Mouse (Mus musculus) MEL (cell line): ENCODE data around the gene Stpg2. TPM values are rescaled to one million over a fixed set of nuclear protein-coding genes. Genes with fewer than 3 reads are reported as not detected.

ENCODE experiments used
- DNase-seq: peaks from one replicate; pipeline ENCODE4 v3.0.0; 2011; ENCODE audit warnings: low read depth, low spot score
- H3K27ac ChIP-seq: 2 replicates; pipeline ENCODE4 v1.5.1; 2012; ENCODE audit warnings: low read depth, mild to moderate bottlenecking, control low read depth, low read length, moderate library complexity; ENCODE audit not compliant: control insufficient read depth
- H3K27me3 ChIP-seq, 2 experiments: fragments of 150-350 bp in 1 of 2; sonication (generic) in 1 of 2; 2 replicates each; pipeline ENCODE4 v1.6.1; 2012; ENCODE audit warnings: low read length in 2 of 2, mild to moderate bottlenecking in 2 of 2, improper control_type of control experiment in 1 of 2, moderate library complexity in 1 of 2; ENCODE audit not compliant: insufficient read depth in 2 of 2, control insufficient read depth in 1 of 2
- H3K36me3 ChIP-seq, 2 experiments: 2 replicates each; pipeline ENCODE4 v1.6.1; 2012 to 2014; ENCODE audit warnings: low read length in 2 of 2, improper control_type of control experiment in 1 of 2, inconsistent platforms in 1 of 2, mild to moderate bottlenecking in 1 of 2; ENCODE audit not compliant: insufficient read depth in 2 of 2, control insufficient read depth in 1 of 2
- H3K4me1 ChIP-seq, 2 experiments: fragments of 150-350 bp in 1 of 2; sonication (generic) in 1 of 2; 2 replicates each; pipeline ENCODE4 v1.6.1; 2012; ENCODE audit warnings: low read length in 2 of 2, improper control_type of control experiment in 1 of 2, mild to moderate bottlenecking in 1 of 2; ENCODE audit not compliant: insufficient read depth in 2 of 2, control insufficient read depth in 1 of 2
- H3K4me3 ChIP-seq, 2 experiments: fragments of 150-350 bp in 1 of 2; sonication (generic) in 1 of 2; 2 replicates each; pipeline ENCODE4 v1.5.1; 2012; ENCODE audit warnings: low read depth in 2 of 2, low read length in 2 of 2, mild to moderate bottlenecking in 2 of 2, moderate library complexity in 2 of 2, control low read depth in 1 of 2, improper control_type of control experiment in 1 of 2; ENCODE audit not compliant: control insufficient read depth in 1 of 2, insufficient read depth in 1 of 2
- H3K79me2 ChIP-seq: 2 replicates; pipeline ENCODE4 v1.6.1; 2012; ENCODE audit warnings: mild to moderate bottlenecking, low read length, moderate library complexity; ENCODE audit not compliant: control insufficient read depth, poor library complexity, insufficient read depth
- H3K9ac ChIP-seq: 2 replicates; pipeline ENCODE4 v1.6.1; 2012; ENCODE audit warnings: low read depth, mild to moderate bottlenecking, control low read depth, low read length, moderate library complexity; ENCODE audit not compliant: control insufficient read depth, poor library complexity, severe bottlenecking
- H3K9me3 ChIP-seq: fragments of 150-350 bp; sonication (generic); replicated peaks from 2 replicates; pipeline ENCODE4 v1.6.1; 2012; ENCODE audit warnings: mild to moderate bottlenecking, low read length, improper control_type of control experiment, moderate library complexity; ENCODE audit not compliant: insufficient read depth
- BHLHE40 ChIP-seq: IDR thresholded peaks from 2 replicates; pipeline ENCODE4 v1.6.1; 2012; ENCODE audit warnings: low read depth, mild to moderate bottlenecking, inconsistent platforms, low read length, improper control_type of control experiment, borderline replicate concordance
- CHD1 ChIP-seq: IDR thresholded peaks from 2 replicates; pipeline ENCODE4 v1.6.1; 2012; ENCODE audit warnings: low read depth, mild to moderate bottlenecking, inconsistent platforms, low read length, improper control_type of control experiment
- CHD2 ChIP-seq: IDR thresholded peaks from 2 replicates; pipeline ENCODE4 v1.6.1; 2011; ENCODE audit warnings: low read length, improper control_type of control experiment
- CTCF ChIP-seq, 3 experiments: IDR thresholded peaks in 2 of 3; conservative IDR thresholded peaks in 1 of 3; 2 replicates each; pipeline ENCODE4 v1.5.1; 2011 to 2012; ENCODE audit warnings: low read length in 3 of 3, low read depth in 2 of 3, mild to moderate bottlenecking in 2 of 3, improper control_type of control experiment in 1 of 3, inconsistent platforms in 1 of 3, mixed read lengths in 1 of 3, moderate library complexity in 1 of 3; ENCODE audit not compliant: control insufficient read depth in 1 of 3, insufficient read depth in 1 of 3, poor library complexity in 1 of 3, severe bottlenecking in 1 of 3
- E2F4 ChIP-seq: IDR thresholded peaks from 2 replicates; pipeline ENCODE4 v1.6.1; 2011; ENCODE audit warnings: low read depth, low read length, improper control_type of control experiment, borderline replicate concordance
- EP300 ChIP-seq, 2 experiments: IDR thresholded peaks; 2 replicates each; pipeline ENCODE4 v1.6.1; 2011; ENCODE audit warnings: improper control_type of control experiment in 2 of 2, low read length in 2 of 2, low read depth in 1 of 2, mild to moderate bottlenecking in 1 of 2
- ETS1 ChIP-seq: IDR thresholded peaks from 2 replicates; pipeline ENCODE4 v1.6.1; 2012; ENCODE audit warnings: low read depth, mild to moderate bottlenecking, inconsistent platforms, low read length, improper control_type of control experiment, moderate library complexity
- GABPA ChIP-seq: IDR thresholded peaks from 2 replicates; pipeline ENCODE4 v1.6.1; 2012; ENCODE audit warnings: low read depth, mild to moderate bottlenecking, inconsistent platforms, low read length, improper control_type of control experiment, moderate library complexity
- GATA1 ChIP-seq: IDR thresholded peaks from 2 replicates; pipeline ENCODE4 v1.6.1; 2011; ENCODE audit warnings: low read depth, low read length, improper control_type of control experiment
- HCFC1 ChIP-seq: IDR thresholded peaks from 2 replicates; pipeline ENCODE4 v1.6.1; 2012; ENCODE audit warnings: low read depth, mild to moderate bottlenecking, inconsistent platforms, low read length, improper control_type of control experiment, moderate library complexity
- KAT2A ChIP-seq: conservative IDR thresholded peaks from 2 replicates; pipeline ENCODE4 v1.6.1; 2012; ENCODE audit warnings: low read depth, low read length, improper control_type of control experiment, inconsistent platforms
- MAX ChIP-seq: IDR thresholded peaks from 2 replicates; pipeline ENCODE4 v1.6.1; 2011; ENCODE audit warnings: low read length, improper control_type of control experiment
- MAZ ChIP-seq: IDR thresholded peaks from 2 replicates; pipeline ENCODE4 v1.6.1; 2012; ENCODE audit warnings: low read depth, mild to moderate bottlenecking, inconsistent platforms, low read length, improper control_type of control experiment
- MXI1 ChIP-seq: IDR thresholded peaks from 2 replicates; pipeline ENCODE4 v1.6.1; 2011; ENCODE audit warnings: mild to moderate bottlenecking, low read depth, low read length, improper control_type of control experiment
- NELFE ChIP-seq: IDR thresholded peaks from 2 replicates; pipeline ENCODE4 v1.6.1; 2011; ENCODE audit warnings: low read depth, low read length, improper control_type of control experiment
- POLR2AphosphoS2 ChIP-seq: IDR thresholded peaks from 2 replicates; pipeline ENCODE4 v1.6.1; 2011; ENCODE audit warnings: low read length, improper control_type of control experiment
- POLR2AphosphoS5 ChIP-seq: IDR thresholded peaks from 2 replicates; pipeline ENCODE4 v1.6.1; 2012; ENCODE audit warnings: low read depth, borderline replicate concordance, mild to moderate bottlenecking, inconsistent platforms, low read length, moderate library complexity, mixed read lengths
- RAD21 ChIP-seq: IDR thresholded peaks from 2 replicates; pipeline ENCODE4 v1.6.1; 2011; ENCODE audit warnings: mild to moderate bottlenecking, low read depth, low read length, improper control_type of control experiment
- RCOR1 ChIP-seq: IDR thresholded peaks from 2 replicates; pipeline ENCODE4 v1.6.1; 2012; ENCODE audit warnings: low read depth, mild to moderate bottlenecking, inconsistent platforms, low read length, improper control_type of control experiment
- SIN3A ChIP-seq: IDR thresholded peaks from 2 replicates; pipeline ENCODE4 v1.6.1; 2012; ENCODE audit warnings: low read length, improper control_type of control experiment, inconsistent platforms
- SMC3 ChIP-seq: IDR thresholded peaks from 2 replicates; pipeline ENCODE4 v1.6.1; 2011; ENCODE audit warnings: low read depth, low read length, improper control_type of control experiment
- TAL1 ChIP-seq: IDR thresholded peaks from 2 replicates; pipeline ENCODE4 v1.6.1; 2012; ENCODE audit warnings: mild to moderate bottlenecking, inconsistent platforms, low read length, moderate library complexity, mixed read lengths
- TCF12 ChIP-seq: IDR thresholded peaks from 2 replicates; pipeline ENCODE4 v1.6.1; 2014; ENCODE audit warnings: low read depth, mild to moderate bottlenecking, inconsistent platforms, low read length, improper control_type of control experiment, moderate library complexity
- UBTF ChIP-seq: IDR thresholded peaks from 2 replicates; pipeline ENCODE4 v1.6.1; 2012; ENCODE audit warnings: low read depth, mild to moderate bottlenecking, inconsistent platforms, low read length, improper control_type of control experiment, moderate library complexity, borderline replicate concordance; ENCODE audit not compliant: insufficient read depth
- USF1 ChIP-seq: IDR thresholded peaks from 2 replicates; pipeline ENCODE4 v1.6.1; 2014; ENCODE audit warnings: low read depth, mild to moderate bottlenecking, inconsistent platforms, low read length, improper control_type of control experiment, moderate library complexity
- ZKSCAN1 ChIP-seq: IDR thresholded peaks from 2 replicates; pipeline ENCODE4 v1.6.1; 2012; ENCODE audit warnings: low read depth, mild to moderate bottlenecking, inconsistent platforms, low read length, improper control_type of control experiment, moderate library complexity
- polyA plus RNA-seq, 2 experiments: library from polyadenylated mRNA; stranded (reverse) in 1 of 2; unstranded in 1 of 2; fragments of >175 nt in 1 of 2; fragments of >200 nt in 1 of 2; gene quantifications; 2 replicates each; pipeline versions ENCODE4 v1.2.1 to v1.2.4; 2012; ENCODE audit warnings: low replicate concordance in 2 of 2, low read depth in 1 of 2; ENCODE audit not compliant: insufficient read length in 2 of 2, insufficient read depth in 1 of 2, missing spikeins in 1 of 2
- total RNA-seq: library from RNA; depleted of rRNA; stranded (reverse); fragments of 300-350 nt; gene quantifications from 2 replicates; pipeline ENCODE4 v1.2.3, GENCODE M21; 2012

The Stpg2 gene
- total and polyA plus RNA-seq, 3 experiments = not detected

DNA sequence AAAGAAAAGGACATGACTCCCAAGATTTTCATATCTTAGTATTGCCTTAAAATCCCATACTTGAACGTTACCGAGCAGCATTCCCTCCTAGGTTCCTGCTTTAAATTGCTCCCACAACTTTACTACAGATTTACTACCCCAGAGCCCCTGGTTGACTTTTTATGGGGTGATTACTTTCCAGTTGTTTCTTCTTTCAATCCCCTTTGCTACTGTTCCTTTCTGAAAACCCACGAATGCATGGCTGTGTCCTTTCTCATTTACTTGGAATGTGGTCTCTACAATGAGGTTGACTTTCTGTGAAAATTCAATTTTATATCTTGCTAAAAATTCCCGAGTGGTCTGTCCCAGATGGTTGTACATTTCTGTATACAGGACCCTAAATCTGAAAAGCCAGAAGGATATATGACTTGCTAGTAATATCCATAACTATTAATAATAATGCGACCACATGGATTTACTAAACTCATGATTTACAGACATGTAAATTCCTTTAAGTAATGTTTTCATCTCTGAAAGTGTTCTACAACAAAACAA is 458.3 kb downstream of the Stpg2 start:
- no peaks in the 10 kb centered on the region for H3K9me3 ChIP-seq
- H3K27ac ChIP-seq = no peak overlapping the region
- TF ChIP-seq CHD1 (no peak), SIN3A (no peak), POLR2AphosphoS5 (no peak), NELFE (no peak), SMC3 (no peak), TAL1 (no peak), CTCF (IDR thresholded peaks at IDR 0.05 in 2 of 3, conservative IDR thresholded peaks at IDR 0.05 in 1 of 3; ENCODE audit: control insufficient read depth in 1 of 3, insufficient read depth in 1 of 3, low read depth in 2 of 3, low read length in 3 of 3, poor library complexity in 1 of 3, severe bottlenecking in 1 of 3) (no peak), RAD21 (no peak)
- no peaks in the 10 kb centered on the region for H3K79me2 ChIP-seq
- DNase-seq = no peak
- H3K27me3 ChIP-seq = no peaks in the 10 kb centered on the region
- H3K36me3 ChIP-seq = peaks cover 0 to 9% of the 10 kb centered on the region in 2 experiments; a peak in 2 of 4 replicates
- H3K4me1 ChIP-seq = peaks cover 0 to 6% of the 10 kb centered on the region in 2 experiments; a peak in 1 of 4 replicates
- no peak overlapping the region for H3K9ac ChIP-seq
- H3K4me3 ChIP-seq = no peak overlapping the region

DNA sequence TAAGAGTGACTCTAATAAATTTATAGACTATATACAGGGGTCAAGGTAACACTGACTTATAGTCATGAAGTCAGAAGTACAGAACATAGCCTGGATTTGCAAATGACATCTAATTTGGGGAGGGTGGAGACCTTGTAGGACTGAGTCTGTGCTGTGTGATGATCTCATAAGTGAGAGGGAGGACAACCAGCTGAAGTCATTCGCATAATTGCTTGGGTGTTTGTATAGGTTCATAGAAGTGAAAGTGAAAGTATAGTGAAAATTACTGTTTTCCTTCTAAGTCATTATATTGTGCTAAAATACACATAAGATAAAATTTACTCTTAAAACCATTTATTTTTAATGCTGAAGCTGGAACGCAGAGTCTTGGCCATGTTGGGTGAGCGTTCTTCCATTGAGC is 459.6 kb downstream of the Stpg2 start:
- H3K9me3 ChIP-seq = no peaks in the 10 kb centered on the region
- no peaks in the 10 kb centered on the region for H3K27me3 ChIP-seq
- no peaks in the 10 kb centered on the region for H3K79me2 ChIP-seq
- no peak overlapping the region for H3K27ac ChIP-seq
- H3K36me3 ChIP-seq = peaks cover 0 to 11% of the 10 kb centered on the region in 2 experiments; a peak in 2 of 4 replicates
- DNase-seq = peak; percentile 30
- peak overlapping the region; percentile 37 to 89 for H3K4me3 ChIP-seq
- 0 out of 2 replicates have a peak overlapping the region, but pooled peaks have one; percentile 11 for H3K9ac ChIP-seq
- TF ChIP-seq ETS1 (peak; percentile 84), USF1 (no peak), HCFC1 (no peak)
- peaks cover 0 to 6% of the 10 kb centered on the region in 2 experiments; a peak in 1 of 4 replicates for H3K4me1 ChIP-seq

DNA sequence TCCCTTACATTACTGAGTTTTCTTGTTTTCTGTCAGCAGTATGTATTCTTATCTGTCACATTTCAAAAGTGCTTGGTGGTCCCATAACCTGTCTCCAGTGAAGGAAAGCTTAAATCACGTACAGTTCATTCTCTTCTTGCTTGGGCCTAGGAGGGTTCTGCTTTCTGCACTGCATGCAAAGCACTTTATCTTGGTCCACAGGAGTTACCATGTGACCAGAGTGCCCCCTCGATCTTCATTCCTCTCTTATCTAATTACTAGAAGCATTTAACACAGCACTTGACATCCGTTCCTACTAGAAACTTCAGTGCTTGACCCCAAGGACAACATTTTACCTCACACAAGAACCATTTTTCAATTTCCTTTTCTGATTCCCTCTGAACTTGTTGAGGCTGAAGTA is 470.7 kb downstream of the Stpg2 start:
- H3K27me3 ChIP-seq = no peaks in the 10 kb centered on the region
- H3K79me2 ChIP-seq = no peaks in the 10 kb centered on the region
- no peak overlapping the region for H3K4me3 ChIP-seq
- peaks cover 0 to 9% of the 10 kb centered on the region in 2 experiments; a peak in 2 of 4 replicates for H3K36me3 ChIP-seq
- peak; percentile 66 for DNase-seq
- H3K4me1 ChIP-seq = peaks cover 2 to 4% of the 10 kb centered on the region in 2 experiments; a peak in 2 of 4 replicates
- H3K9me3 ChIP-seq = no peaks in the 10 kb centered on the region
- H3K27ac ChIP-seq = peak overlapping the region; percentile 35; the same call in 1 of the 2 replicates
- no peak overlapping the region for H3K9ac ChIP-seq
- no peak for TF ChIP-seq UBTF
- TF ChIP-seq POLR2AphosphoS2 = no peak
- no peak for TF ChIP-seq MXI1
- TF ChIP-seq TAL1 = 0 out of 2 replicates have a peak, but pooled peaks have one; percentile 11
- no peak for TF ChIP-seq MAZ
- no peak for TF ChIP-seq ZKSCAN1
- no peak for TF ChIP-seq GABPA
- no peak for TF ChIP-seq POLR2AphosphoS5
- peak; percentile 63 for TF ChIP-seq GATA1
- TF ChIP-seq KAT2A = no peak
- TF ChIP-seq TCF12 = no peak
- TF ChIP-seq USF1 = peak; percentile 82
- TF ChIP-seq RCOR1 = no peak
- no peak for TF ChIP-seq NELFE
- TF ChIP-seq E2F4 = no peak
- no peak for TF ChIP-seq CHD2
- peak; percentile 37 to 49; a peak in 3 of 4 replicates for TF ChIP-seq EP300 (IDR thresholded peaks at IDR 0.05; ENCODE audit: low read depth in 1 of 2, low read length in 2 of 2)
- TF ChIP-seq MAX = 0 out of 2 replicates have a peak, but pooled peaks have one; percentile 28
- no peak for TF ChIP-seq BHLHE40
